Mouse (Mus musculus): ENCODE data around the gene Ky.

The Ky gene

GRCm38 (mm10) chr9:102547028-102547354 lies 41.4 kb downstream of the Ky start:
- no peak for DNase-seq (ENCODE audit: low spot score in 2 of 2)

GRCm38 (mm10) chr9:102549211-102549610 lies 43.7 kb downstream of the Ky start:
- DNase-seq (ENCODE audit: low spot score in 2 of 2), result no peak

GRCm38 (mm10) chr9:102551771-102552170 lies 46.2 kb downstream of the Ky start:
- DNase-seq (ENCODE audit: low spot score in 2 of 2), result no peak

- DNase-seq (ENCODE audit: low spot score in 2 of 2), result no peak
Observed at GRCm38 (mm10) chr9:102553781-102554180, 48.2 kb downstream of the Ky start.

- DNase-seq (ENCODE audit: low spot score in 2 of 2), result no peak
Observed at GRCm38 (mm10) chr9:102558463-102558862, 52.9 kb downstream of the Ky start.

GRCm38 (mm10) chr9:102572888-102573287 lies 67.3 kb downstream of the Ky start:
- peak in 1 of 2 experiments; percentile 56 for DNase-seq (ENCODE audit: low spot score in 2 of 2)

GRCm38 (mm10) chr9:102577480-102577879 lies 71.9 kb downstream of the Ky start:
- DNase-seq (ENCODE audit: low spot score in 2 of 2), result no peak

- DNase-seq (ENCODE audit: low spot score in 2 of 2), result no peak
Observed at GRCm38 (mm10) chr9:102581921-102582469, 76.4 kb downstream of the Ky start.

- DNase-seq (ENCODE audit: low spot score in 2 of 2), result no peak
Observed at GRCm38 (mm10) chr9:102587347-102587746, 81.8 kb downstream of the Ky start.

GRCm38 (mm10) chr9:102594667-102595393 lies 89.3 kb downstream of the Ky start:
- no peak for DNase-seq (ENCODE audit: low spot score in 2 of 2)
